Mouse (Mus musculus) intestine, postnatal 0 days (tissue): ENCODE measurements at regions not wholly inside any gene's neighbourhood (a gene's known extent, or its start where the extent isn't known, plus 50 kb on each side); places are given as distances from the start of the nearest gene placed in this dataset.

ENCODE experiments used
- ATAC-seq: fragments of 200-750 bp; cut with Nextera tagmentation; 2 replicates; pipeline ENCODE4 v1.8.0; 2017; ENCODE audit warnings: mild to moderate bottlenecking, moderate TSS enrichment, moderate library complexity
- H3K27ac ChIP-seq: fragments of 300-500 bp; sonication (generic); 2 replicates; pipeline ENCODE4 v1.5.1; 2014; ENCODE audit warnings: mild to moderate bottlenecking, low read depth, low read length, moderate library complexity
- H3K27me3 ChIP-seq: fragments of 300-500 bp; sonication (generic); replicated peaks from 2 replicates; pipeline ENCODE4 v1.6.1; 2014; ENCODE audit warnings: low read length, mixed read lengths; ENCODE audit not compliant: control insufficient read depth, insufficient read depth
- H3K36me3 ChIP-seq: fragments of 300-500 bp; sonication (generic); 2 replicates; pipeline ENCODE4 v1.6.1; 2014; ENCODE audit warnings: mild to moderate bottlenecking, moderate library complexity; ENCODE audit not compliant: control insufficient read depth, insufficient read depth
- H3K4me1 ChIP-seq: fragments of 300-500 bp; sonication (generic); replicated peaks from 2 replicates; pipeline ENCODE4 v1.6.1; 2014; ENCODE audit warnings: antibody characterized with exemption, low read length, mixed read lengths; ENCODE audit not compliant: control insufficient read depth, insufficient read depth
- H3K4me2 ChIP-seq: fragments of 300-500 bp; sonication (generic); replicated peaks from 2 replicates; pipeline ENCODE4 v1.6.1; 2014; ENCODE audit warnings: low read depth, mild to moderate bottlenecking, moderate library complexity
- H3K4me3 ChIP-seq: fragments of 300-500 bp; sonication (generic); 2 replicates; pipeline ENCODE4 v1.5.1; 2014; ENCODE audit warnings: low read depth, low read length
- H3K9ac ChIP-seq: fragments of 300-500 bp; sonication (generic); 2 replicates; pipeline ENCODE4 v1.6.1; 2014; ENCODE audit warnings: mild to moderate bottlenecking, low read depth, low read length
- H3K9me3 ChIP-seq: fragments of 300-500 bp; sonication (generic); 2 replicates; pipeline ENCODE4 v1.6.1; 2016; ENCODE audit warnings: mixed run types; ENCODE audit not compliant: control insufficient read depth
- CTCF ChIP-seq: sonication (generic); IDR thresholded peaks from 2 replicates; pipeline ENCODE4 v1.5.1; 2016; ENCODE audit warnings: low read depth, mild to moderate bottlenecking, control low read depth, antibody characterized with exemption, moderate library complexity
- WGBS: fragments of 180-500 bp; shearing (Covaris S2); extraction: QIAGEN DNeasy Blood & Tissue Kit; methylation state at CpG from one replicate; pipeline ENCODE4 v1.1.7; 2014; 5-methylcytosine and 5-hydroxymethylcytosine counted together

GRCm38 (mm10) chr16:75104894-75105293 lies 481.0 kb downstream of the Lipi start:
- Histone ChIP-seq H3K9ac (no peak overlapping the region), H3K27ac (no peak overlapping the region), H3K4me2 (no peak overlapping the region), H3K4me1 (no peaks in the 10 kb centered on the region), H3K36me3 (no peaks in the 10 kb centered on the region), H3K4me3 (no peak overlapping the region), H3K27me3 (no peaks in the 10 kb centered on the region), H3K9me3 (no peaks in the 10 kb centered on the region)
- ATAC-seq, result no peak
- TF ChIP-seq CTCF, result no peak
- 48% methylated on average over 6 of the region's 6 CpGs for WGBS

- 30% methylated on average over 6 of the region's 6 CpGs for WGBS
- Histone ChIP-seq H3K27me3 (no peaks in the 10 kb centered on the region), H3K36me3 (no peaks in the 10 kb centered on the region), H3K4me2 (no peak overlapping the region), H3K9me3 (no peaks in the 10 kb centered on the region), H3K9ac (no peak overlapping the region), H3K4me3 (no peak overlapping the region), H3K27ac (no peak overlapping the region), H3K4me1 (no peaks in the 10 kb centered on the region)
- no peak for TF ChIP-seq CTCF
- no peak for ATAC-seq
Observed at GRCm38 (mm10) chr16:75093163-75093562, 492.7 kb downstream of the Lipi start.

- no peaks in the 10 kb centered on the region for H3K4me1 ChIP-seq
- H3K27me3 ChIP-seq, result no peaks in the 10 kb centered on the region
- peak overlapping the region; percentile 43 for H3K4me2 ChIP-seq
- no peak overlapping the region for H3K9ac ChIP-seq
- no peaks in the 10 kb centered on the region for H3K36me3 ChIP-seq
- H3K9me3 ChIP-seq, result no peaks in the 10 kb centered on the region
- no peak overlapping the region for H3K27ac ChIP-seq
- ATAC-seq, result no peak
- no peak for TF ChIP-seq CTCF
- WGBS, result 11% methylated on average over 12 of the region's 12 CpGs
- no peak overlapping the region for H3K4me3 ChIP-seq
Observed at GRCm38 (mm10) chr16:75092471-75093130, 493.3 kb downstream of the Lipi start.

GRCm38 (mm10) chr16:75091931-75092330 lies 493.9 kb downstream of the Lipi start:
- H3K27ac ChIP-seq, result no peak overlapping the region
- no peaks in the 10 kb centered on the region for H3K27me3 ChIP-seq
- TF ChIP-seq CTCF, result no peak
- no peak overlapping the region for H3K9ac ChIP-seq
- ATAC-seq, result no peak
- no peak overlapping the region for H3K4me3 ChIP-seq
- no peak overlapping the region for H3K4me2 ChIP-seq
- no peaks in the 10 kb centered on the region for H3K9me3 ChIP-seq
- no peaks in the 10 kb centered on the region for H3K36me3 ChIP-seq
- no peaks in the 10 kb centered on the region for H3K4me1 ChIP-seq
- WGBS, result 57% methylated on average over 2 of the region's 2 CpGs

GRCm38 (mm10) chr16:75089383-75090035 lies 496.4 kb downstream of the Lipi start:
- ATAC-seq, result no peak
- no peak overlapping the region for H3K27ac ChIP-seq
- WGBS, result 62% methylated on average over 6 of the region's 6 CpGs
- H3K9ac ChIP-seq, result no peak overlapping the region
- no peak overlapping the region for H3K4me3 ChIP-seq
- no peaks in the 10 kb centered on the region for H3K27me3 ChIP-seq
- no peak overlapping the region for H3K4me2 ChIP-seq
- H3K36me3 ChIP-seq, result no peaks in the 10 kb centered on the region
- no peaks in the 10 kb centered on the region for H3K9me3 ChIP-seq
- TF ChIP-seq CTCF, result no peak
- H3K4me1 ChIP-seq, result no peaks in the 10 kb centered on the region

- Histone ChIP-seq H3K36me3 (no peaks in the 10 kb centered on the region), H3K4me3 (no peak overlapping the region), H3K27ac (no peak overlapping the region), H3K4me2 (no peak overlapping the region), H3K9ac (no peak overlapping the region), H3K4me1 (no peaks in the 10 kb centered on the region), H3K9me3 (no peaks in the 10 kb centered on the region), H3K27me3 (no peaks in the 10 kb centered on the region)
- ATAC-seq, result no peak
- no peak for TF ChIP-seq CTCF
- 82% methylated on average over 5 of the region's 5 CpGs for WGBS
Observed at GRCm38 (mm10) chr16:75088701-75089100, 497.2 kb downstream of the Lipi start.
